Mouse (Mus musculus) kidney, adult 9 months (tissue): ENCODE measurements around the gene Acvr1.

Experiments used
- DNase-seq: peaks from one replicate; pipeline ENCODE4 v3.0.0; 2022

Gene Acvr1

GRCm38 (mm10) chr2:58377417-58378130 is 189.4 kb downstream of the Acvr1 start:
- no peak for DNase-seq

GRCm38 (mm10) chr2:58366196-58366595 is 200.8 kb downstream of the Acvr1 start:
- no peak for DNase-seq

GRCm38 (mm10) chr2:58361361-58362046 is 205.5 kb downstream of the Acvr1 start:
- DNase-seq, result no peak

GRCm38 (mm10) chr2:58358132-58358460 is 208.9 kb downstream of the Acvr1 start:
- no peak for DNase-seq

- DNase-seq, result peak; percentile 14
These were observed 209.4 kb downstream of the Acvr1 start, which contains the start of gene Acvr1c for GRCm38 (mm10) chr2:58357414-58358131. Gene Acvr1c, minus strand, starts transcription at chr2:58357895.

GRCm38 (mm10) chr2:58357068-58357413 is 209.9 kb downstream of the Acvr1 start:
- DNase-seq, result no peak

- no peak for DNase-seq
These were observed 212.6 kb downstream of the Acvr1 start for GRCm38 (mm10) chr2:58354389-58354788.

- no peak for DNase-seq
These were observed 214.1 kb downstream of the Acvr1 start for GRCm38 (mm10) chr2:58352846-58353245.

GRCm38 (mm10) chr2:58350657-58351056 is 216.3 kb downstream of the Acvr1 start:
- DNase-seq, result no peak
